Mouse (Mus musculus) layer of hippocampus, postnatal 14 days (tissue): ENCODE measurements around the gene Fscb. TPM values are rescaled to one million over a fixed set of nuclear protein-coding genes. Genes with fewer than 3 reads are reported as not detected.

Experiments
- DNase-seq, 2 experiments: peaks; one replicate each; pipeline ENCODE4 v3.0.0; 2021 to 2022; ENCODE audit warnings: low spot score in 2 of 2, mixed read lengths in 1 of 2
- long read RNA-seq, 2 experiments: library from polyadenylated mRNA; stranded (forward); transcript quantifications; one replicate each; pipeline ENCODE4 v2.0.0; 2021
- total RNA-seq, 2 experiments: library from RNA; stranded (reverse); gene quantifications; 2 replicates each; pipeline ENCODE4 v1.2.3; 2021

Fscb gene
- total RNA-seq: not detected
- long read RNA-seq, experiment 1: 0 reads
- long read RNA-seq, experiment 2: 0 reads

DNA sequence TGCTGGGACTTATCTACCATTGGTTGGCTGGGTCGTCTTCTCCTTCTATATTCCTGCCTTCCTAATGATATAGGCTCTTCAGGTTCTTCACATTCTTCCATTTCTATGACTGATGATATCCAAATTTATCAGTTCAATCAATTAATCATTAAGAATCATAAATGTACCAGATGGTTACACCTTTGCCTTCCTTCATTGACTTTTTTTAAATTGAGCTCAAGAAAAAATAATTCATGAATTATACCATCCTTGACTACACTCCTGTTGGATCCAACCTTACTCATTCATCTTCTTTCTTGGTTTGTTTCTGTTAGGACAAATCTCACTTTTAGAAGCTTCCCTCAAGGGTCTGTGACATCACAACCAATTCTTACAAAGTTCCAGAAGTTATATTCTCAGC lies at the start of gene Fscb:
Fscb (minus strand) TSS at position 101 of the 400 bp plus-strand sequence.
- no peak for DNase-seq

- DNase-seq: no peak
These were observed 42.3 kb upstream of the Fscb start for GRCm38 (mm10) chr12:64516775-64517174.

DNA sequence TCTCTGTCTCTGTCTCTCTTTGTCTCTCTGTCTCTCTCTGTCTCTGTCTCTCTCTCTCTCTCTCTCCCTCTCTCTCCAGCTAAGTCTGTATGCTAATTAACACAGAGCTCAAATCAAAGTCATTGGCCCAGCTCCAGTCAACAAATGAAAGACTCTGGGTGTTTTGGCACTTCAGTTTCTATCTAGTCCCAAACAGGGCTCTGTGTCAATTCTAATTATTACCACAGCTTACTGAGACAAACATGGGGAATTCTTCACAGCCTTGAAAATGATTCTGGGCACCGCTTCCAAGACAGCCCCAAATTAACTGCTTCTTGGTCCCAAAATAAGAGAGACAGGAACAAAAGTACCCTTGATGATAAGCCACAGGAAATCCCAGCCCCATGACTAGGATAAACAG lies 38.9 kb upstream of the Fscb start:
- DNase-seq: peak; percentile 1 to 49

DNA sequence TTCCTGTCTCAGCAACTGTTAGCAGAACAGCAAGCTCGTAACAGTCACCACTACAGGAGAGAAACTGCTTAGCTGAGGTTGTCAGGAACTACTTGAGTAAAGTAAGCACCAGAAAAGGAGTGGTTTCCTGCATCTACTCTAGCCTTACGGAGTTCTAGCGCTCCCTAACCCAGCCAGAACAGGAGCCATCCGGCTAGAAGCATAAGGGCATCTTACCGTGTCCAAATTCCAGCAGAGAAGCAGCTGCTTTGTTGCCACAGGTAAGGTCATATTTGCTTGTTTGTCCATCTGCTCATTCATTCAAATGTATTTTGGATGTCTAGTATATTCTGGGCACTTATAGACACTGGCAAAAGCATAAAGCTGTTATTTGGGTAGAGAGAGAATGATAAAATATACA lies 23.2 kb upstream of the Fscb start:
- no peak for DNase-seq

GRCm38 (mm10) chr12:64473615-64474014 lies 875 bp downstream of the Fscb start:
- DNase-seq: no peak

- DNase-seq: no peak
These were observed 1.4 kb downstream of the Fscb start for GRCm38 (mm10) chr12:64473136-64473535.

- DNase-seq: no peak
These were observed 19.3 kb downstream of the Fscb start for GRCm38 (mm10) chr12:64455228-64455627.

GRCm38 (mm10) chr12:64449911-64450310 lies 24.6 kb downstream of the Fscb start:
- DNase-seq: no peak

DNA sequence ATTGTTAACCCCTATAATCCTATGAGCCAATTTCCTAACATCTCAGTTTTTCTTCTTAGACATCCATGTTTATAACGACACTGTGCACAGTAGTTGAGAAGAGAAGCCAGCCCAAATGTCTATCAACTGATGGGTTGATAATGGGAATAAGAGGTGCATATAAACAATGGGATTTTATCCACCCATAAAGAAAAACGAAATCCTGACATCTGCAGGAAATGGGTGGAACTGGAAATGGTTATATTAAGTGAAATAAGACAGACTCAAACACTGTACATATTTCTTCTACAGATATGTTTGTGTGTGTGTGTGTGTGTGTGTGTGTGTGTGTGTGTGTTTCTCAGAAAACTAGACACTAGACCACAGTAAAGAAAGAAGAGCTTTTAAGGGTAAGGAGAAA lies 37.8 kb downstream of the Fscb start:
- DNase-seq: peak in 1 of 2 experiments; percentile 8
